Mouse (Mus musculus): ENCODE measurements around the gene Ehd1. TPM values are rescaled to one million over a fixed set of nuclear protein-coding genes. Genes with fewer than 3 reads are reported as not detected.
A peak's percentile ranks its signal among the peaks of the same experiment; 100 is the strongest.
"Not testable (repeated sequence)": the region's sequence is repeated elsewhere in the genome, so short reads cannot be mapped to it uniquely, and the experiment has no call there.

Gene Ehd1
- polyA plus RNA-seq, 1 experiment: 86.5 TPM

DNA sequence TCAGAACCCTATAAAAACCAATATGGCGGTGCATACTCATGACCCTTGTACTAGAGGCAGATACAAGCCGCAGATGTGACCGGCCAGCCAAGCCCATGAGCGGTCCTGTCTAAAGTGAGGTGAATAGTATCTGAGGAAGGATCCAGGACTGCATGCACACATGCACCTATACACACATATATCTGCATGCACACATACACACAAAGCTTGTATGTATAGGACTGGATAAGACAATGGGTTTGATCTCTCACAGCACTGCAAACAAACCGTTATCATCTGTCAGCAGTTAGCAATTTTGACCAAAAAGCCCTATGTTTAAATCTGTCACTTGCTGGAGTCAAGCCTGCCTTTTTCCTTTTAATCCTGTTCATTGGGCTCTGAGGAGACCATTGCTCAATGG, 25.6 kb downstream of the Ehd1 start:
- DNase-seq (ENCODE audit: low spot score): no peak

- no peak for DNase-seq (ENCODE audit: low spot score)
These were observed 26.0 kb downstream of the Ehd1 start for GRCm38 (mm10) chr19:6302522-6302921.

DNA sequence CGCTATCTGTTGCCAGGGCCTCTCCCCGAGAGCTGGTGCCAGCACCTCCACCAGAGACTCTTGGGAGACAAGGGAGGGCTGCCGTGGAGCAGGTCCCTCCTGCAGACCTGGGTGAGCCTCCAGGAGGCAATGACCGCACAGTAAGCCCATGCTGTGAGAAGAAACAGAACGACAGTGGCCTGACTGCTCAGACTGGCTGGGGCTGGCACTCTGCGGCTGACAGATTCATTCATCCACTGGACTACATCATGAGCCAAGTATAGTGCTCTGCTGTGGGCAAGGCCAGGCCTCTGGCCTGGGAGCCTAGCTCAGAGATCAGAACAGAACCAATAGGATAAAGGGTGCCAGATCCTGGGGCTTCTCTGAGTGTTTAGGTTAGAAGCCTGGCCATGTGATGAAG, 27.3 kb downstream of the Ehd1 start:
- DNase-seq (ENCODE audit: low spot score): no peak

- DNase-seq (ENCODE audit: low spot score): peak; percentile 77
These were observed 28.4 kb downstream of the Ehd1 start for GRCm38 (mm10) chr19:6304787-6305516.

DNA sequence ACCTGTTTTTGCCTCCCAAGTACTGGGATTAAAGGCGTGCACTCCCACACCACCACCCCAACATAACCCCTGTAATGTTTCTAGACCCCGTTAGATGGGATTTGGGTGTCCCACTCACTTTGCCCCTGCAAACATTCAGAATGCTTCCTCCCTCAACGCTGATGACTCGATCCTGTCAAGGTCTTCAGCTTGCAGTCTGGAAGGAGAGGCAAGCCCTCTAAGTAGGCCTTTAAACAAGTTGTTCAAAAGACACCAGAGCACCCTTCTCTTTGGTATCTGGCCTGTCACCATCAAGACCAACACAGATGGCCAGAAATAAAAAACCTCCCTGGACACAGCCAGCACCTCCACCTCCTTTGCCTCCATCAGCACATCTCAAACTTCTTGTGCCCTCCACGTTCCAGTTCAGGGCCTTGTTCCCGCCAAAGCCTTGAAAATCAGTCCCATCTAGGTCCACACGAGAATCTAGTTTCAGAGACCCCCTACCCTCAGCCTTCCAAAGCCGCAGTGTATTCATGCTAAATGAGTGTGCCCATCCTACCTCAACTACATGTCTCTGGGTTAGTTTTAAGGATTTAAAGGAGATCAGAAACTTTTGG, 29.1 kb downstream of the Ehd1 start:
- no peak for DNase-seq (ENCODE audit: low spot score)

DNA sequence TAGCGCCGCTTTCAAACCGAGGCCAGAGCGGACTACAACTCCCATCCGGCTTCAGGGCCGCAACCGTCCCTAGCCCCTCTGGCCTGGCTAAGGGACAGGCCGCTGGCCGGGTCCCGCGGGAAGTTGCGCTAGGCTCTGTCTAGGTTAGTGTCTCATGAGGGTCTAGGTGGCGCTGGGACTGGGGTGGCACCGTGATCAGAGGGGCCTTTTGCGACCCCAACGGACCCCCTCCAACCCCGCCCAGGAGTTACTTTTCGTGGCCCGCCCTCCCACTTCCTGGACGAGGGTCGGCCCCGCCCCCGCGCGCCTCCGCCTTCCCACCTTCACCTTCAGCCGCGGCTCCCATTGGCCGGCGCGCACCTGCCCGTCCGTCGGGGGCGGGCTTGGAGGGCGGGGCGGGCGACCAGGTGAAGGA, 29.6 kb downstream of the Ehd1 start, which contains the start of gene Cdc42bpg:
Gene Cdc42bpg, plus strand, starts transcription at position 320 of the 415 bp plus-strand sequence.
- peak; percentile 85 for DNase-seq (ENCODE audit: low spot score)

DNA sequence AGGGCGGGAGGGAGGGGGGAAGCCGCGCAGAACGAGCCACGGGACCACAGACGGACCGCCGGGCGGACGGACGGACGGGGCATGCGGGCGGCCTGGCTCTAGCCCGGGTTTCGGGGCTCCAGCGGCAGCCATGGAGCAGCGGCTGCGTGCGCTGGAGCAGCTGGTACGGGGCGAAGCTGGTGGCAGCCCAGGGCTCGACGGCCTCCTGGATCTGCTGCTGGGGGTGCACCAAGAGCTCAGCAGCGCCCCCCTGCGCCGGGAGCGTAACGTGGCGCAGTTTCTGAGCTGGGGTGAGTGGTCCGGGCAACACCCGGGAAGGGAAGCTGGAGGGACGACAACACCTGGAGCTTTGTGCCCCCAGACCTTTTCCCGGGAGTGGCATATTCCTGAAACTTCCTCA, 30.1 kb downstream of the Ehd1 start:
- peak; percentile 86 for DNase-seq (ENCODE audit: low spot score)

DNA sequence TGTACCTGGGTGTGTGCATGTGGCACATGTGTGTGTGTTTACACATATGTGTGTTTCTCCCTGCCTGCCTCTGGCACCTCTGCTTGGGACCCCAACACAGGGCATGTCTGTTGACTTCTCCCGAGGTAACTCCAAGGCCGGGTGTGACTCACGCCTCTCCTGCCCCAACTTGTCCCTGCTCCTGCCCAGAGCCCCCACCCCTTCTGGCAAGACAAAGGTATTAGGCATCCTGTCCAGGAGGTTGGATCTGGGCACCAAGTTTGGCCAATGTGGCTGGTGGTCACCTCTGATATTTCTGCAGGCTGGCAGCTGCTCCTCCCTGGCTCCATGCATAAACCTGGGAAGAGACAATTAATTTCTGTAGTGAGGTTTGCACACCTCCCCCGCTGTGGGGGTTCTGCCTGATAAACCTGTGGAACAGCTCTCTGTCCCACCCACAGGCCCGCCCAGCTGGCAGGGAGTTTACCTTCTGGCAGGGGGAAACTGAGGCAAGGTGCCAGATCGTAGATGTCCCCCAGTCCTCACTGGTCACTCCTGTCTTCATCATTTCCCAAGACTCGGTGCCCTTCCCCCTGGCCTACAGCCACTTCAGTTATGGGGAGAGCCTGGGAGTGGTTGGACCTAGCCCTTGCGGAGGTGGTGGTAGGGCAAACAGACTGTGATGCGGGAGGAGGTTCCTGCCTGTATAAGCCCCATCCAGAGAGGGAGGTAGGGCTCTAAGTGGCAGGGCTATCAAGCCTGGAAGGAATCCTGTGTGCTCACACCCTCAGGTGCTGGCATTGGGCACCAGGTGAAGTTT, 31.4 kb downstream of the Ehd1 start:
- peak; percentile 49 for DNase-seq (ENCODE audit: low spot score)

- DNase-seq (ENCODE audit: low spot score): no peak
These were observed 33.7 kb downstream of the Ehd1 start for GRCm38 (mm10) chr19:6310181-6310580.

GRCm38 (mm10) chr19:6311783-6312182, 35.3 kb downstream of the Ehd1 start:
- DNase-seq (ENCODE audit: low spot score): not testable (repeated sequence)

DNA sequence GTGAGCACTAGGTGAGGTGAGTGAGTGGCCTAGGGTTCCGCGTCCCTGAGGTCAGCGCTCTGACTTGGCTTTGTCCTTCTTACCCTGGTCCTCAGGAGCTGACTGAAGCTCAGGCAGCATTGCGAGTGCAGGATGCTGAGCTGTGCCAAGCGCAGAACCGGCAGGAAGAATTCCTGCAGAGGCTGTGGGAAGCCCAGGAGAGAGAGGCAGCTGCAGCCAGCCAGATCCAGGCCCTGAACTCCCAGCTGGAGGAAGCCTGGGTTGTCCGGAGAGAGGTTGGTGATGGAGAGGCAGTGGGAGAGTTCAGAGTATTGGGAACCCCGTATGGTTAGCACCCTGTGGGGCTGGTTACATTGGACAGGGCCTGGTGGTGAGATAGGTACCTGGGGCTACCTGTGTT, 37.3 kb downstream of the Ehd1 start:
- no peak for DNase-seq (ENCODE audit: low spot score)

- DNase-seq (ENCODE audit: low spot score): no peak
These were observed 38.0 kb downstream of the Ehd1 start for GRCm38 (mm10) chr19:6314513-6314912.

DNA sequence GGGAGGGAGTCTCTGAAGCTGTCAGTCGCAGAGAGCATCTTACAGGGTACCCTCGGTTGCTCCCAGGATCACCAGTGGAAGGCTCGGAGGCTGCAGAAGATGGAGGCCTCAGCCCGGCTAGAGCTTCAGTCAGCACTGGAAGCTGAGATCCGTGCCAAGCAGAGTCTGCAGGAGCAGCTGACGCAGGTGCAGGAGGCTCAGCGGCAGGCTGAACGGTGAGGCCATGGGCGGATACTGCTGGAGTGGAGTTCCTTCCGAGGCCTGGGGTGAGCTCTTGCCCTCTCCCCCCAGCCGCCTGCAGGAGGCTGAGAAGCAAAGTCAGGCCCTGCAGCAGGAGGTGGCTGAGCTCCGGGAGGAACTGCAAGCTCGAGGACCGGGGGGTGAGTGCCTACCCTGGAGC, 39.0 kb downstream of the Ehd1 start:
- DNase-seq (ENCODE audit: low spot score): no peak

DNA sequence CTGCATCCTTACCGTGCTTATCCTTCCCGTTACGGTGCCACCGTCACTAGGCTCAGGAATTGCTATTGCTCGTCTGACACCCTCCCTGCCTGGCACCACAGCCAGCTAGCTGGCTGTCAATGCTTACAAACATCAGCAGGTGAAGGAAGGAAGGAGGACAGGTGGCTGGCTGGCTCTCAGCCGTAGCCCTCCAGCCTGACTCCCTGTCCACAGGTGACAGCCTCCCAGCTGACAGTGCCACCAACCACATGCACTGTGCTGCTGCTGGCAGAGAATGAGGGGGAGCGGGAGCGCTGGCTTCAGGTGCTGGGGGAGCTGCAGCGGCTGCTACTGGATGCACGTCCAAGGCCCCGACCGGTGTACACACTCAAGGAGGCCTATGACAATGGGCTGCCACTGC, 41.6 kb downstream of the Ehd1 start:
- DNase-seq (ENCODE audit: low spot score): no peak

GRCm38 (mm10) chr19:6321358-6321757, 44.8 kb downstream of the Ehd1 start:
- no peak for DNase-seq (ENCODE audit: low spot score)

DNA sequence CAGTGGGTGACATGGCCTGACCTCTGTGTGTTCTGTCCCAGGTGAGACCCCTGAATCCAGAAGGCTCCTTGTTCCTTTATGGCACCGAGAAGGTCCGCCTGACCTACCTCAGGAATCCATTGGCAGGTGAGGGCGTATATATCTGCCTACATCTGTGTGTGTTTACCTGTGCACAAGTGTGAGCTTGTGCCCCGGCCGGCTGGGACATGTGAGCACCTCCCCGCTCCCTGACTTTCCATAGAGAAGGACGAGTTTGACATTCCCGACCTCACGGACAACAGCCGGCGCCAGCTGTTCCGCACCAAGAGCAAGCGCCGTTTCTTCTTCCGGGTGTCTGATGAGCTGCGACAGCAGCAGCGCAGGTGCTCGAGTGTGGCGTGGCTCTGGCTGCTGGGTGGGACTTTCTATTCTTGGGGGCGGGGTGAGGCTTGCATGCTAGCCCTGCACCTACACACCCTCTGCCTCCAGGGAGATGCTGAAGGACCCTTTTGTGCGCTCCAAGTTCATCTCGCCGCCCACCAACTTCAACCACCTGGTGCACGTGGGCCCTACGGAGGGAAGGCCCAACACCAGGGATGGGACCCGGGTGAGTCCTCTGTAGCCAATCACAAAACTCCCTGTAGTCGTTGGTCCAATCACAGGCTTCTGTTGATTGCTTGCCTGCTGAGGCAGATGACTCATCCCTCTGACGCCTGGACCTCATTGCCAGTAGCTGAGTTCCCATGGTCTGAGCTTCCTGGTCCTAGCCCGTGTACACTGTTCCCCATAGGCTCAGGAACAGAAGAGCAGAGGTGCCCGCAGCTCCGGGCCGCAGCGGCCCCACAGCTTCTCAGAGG, 45.5 kb downstream of the Ehd1 start:
- peak; percentile 62 for DNase-seq (ENCODE audit: low spot score)

DNA sequence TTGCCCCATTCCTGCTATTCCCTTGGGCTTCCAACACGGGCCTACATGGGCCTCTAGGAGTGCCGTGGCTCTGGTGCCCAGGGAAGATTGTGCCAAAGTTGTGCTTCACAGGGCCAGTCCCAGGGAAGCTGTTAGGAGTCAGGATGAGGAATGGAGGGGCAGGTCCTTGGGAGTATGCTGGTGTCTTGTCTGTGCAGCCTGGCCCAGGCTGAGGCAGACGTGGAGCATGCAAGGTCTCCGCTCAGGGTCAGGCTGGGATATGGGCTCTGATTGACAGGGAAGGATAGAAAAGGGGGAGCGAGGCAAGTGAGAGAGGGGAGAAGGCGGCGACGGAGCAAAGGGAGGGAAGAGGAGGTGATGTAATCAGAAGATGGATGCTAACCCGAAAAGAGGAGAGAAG, 48.2 kb downstream of the Ehd1 start:
- DNase-seq (ENCODE audit: low spot score): no peak

DNA sequence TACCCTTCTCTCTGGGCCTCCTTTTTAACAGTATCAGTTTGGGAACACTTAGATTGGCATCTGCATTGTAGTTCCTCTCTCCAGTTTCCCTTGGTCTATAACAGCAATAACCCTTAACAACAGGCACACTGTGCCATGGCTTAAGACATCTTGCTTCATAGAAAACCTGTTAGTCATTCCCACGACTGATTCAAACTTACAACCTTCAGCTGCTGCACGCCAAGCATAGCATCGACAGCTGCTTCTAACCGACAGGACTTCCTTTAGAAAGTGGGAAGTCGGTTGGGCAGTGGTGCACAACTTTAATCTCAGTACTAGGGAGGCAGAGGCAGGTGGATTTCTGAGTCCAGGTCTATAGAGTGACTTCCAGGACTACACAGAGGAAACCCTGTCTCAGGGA, 54.7 kb downstream of the Ehd1 start:
- no peak for DNase-seq (ENCODE audit: low spot score)

DNA sequence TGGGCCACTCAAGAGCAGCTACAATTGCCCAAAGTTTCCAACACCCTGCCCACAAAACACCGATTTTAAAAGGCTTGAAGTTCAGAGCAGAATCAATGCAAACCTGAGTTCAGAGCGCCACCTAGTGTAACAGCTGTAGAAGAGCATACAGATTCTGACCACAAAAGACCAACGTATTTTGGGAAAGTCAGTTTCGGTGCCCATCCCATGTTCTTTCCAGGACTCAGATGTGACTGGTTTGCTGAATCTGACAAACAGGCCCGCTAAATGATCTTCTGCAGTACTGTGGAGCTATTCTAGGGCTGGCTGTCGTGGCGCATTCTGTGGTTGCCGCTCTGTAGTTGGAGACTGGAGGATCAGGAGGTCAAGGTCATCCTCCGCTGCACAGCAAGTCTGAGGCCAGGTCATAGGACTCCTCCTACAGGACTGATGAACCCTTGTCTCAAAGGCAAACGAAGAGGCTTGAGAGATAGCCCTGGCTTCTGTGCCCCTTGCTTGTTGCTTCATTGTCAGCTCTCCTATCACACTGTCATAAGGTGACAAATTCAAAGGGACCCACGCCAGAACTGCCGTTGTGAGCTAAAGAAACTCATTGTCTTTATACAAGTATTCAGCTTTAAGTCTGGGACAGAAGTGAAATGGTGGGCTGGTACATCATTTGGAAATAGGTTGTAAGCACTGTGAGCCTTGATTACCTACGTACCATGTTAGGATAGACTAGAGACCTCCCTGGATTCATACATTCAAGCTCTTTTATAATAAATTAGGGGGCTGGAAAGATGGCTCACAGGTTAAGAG, 55.4 kb downstream of the Ehd1 start:
- DNase-seq (ENCODE audit: low spot score): no peak

- no peak for DNase-seq (ENCODE audit: low spot score)
These were observed 57.5 kb downstream of the Ehd1 start for GRCm38 (mm10) chr19:6333761-6334595.
